Mouse (Mus musculus) testis, adult 2 months (tissue): ENCODE results near the gene Pias1. TPM values are rescaled to one million over a fixed set of nuclear protein-coding genes. Genes with fewer than 3 reads are reported as not detected.

ENCODE experiments used
- H3K27ac ChIP-seq: fragments of 200-500 bp; 2 replicates; pipeline ENCODE4 v1.5.1; 2012; ENCODE audit warnings: low read depth, low read length; ENCODE audit not compliant: control insufficient read depth, insufficient read depth
- H3K27me3 ChIP-seq: fragments of 200-500 bp; 2 replicates; pipeline ENCODE4 v1.6.1; 2012; ENCODE audit warnings: mild to moderate bottlenecking, low read length, moderate library complexity; ENCODE audit not compliant: control insufficient read depth, insufficient read depth
- H3K36me3 ChIP-seq: fragments of 200-500 bp; 2 replicates; pipeline ENCODE4 v1.6.1; 2012; ENCODE audit warnings: mild to moderate bottlenecking, low read length; ENCODE audit not compliant: control insufficient read depth, insufficient read depth
- H3K4me1 ChIP-seq: fragments of 200-500 bp; 2 replicates; pipeline ENCODE4 v1.6.1; 2012; ENCODE audit warnings: low read length; ENCODE audit not compliant: control insufficient read depth, insufficient read depth
- H3K4me3 ChIP-seq: fragments of 200-500 bp; 2 replicates; pipeline ENCODE4 v1.5.1; 2012; ENCODE audit warnings: low read depth, mild to moderate bottlenecking, low read length, moderate library complexity, mixed read lengths; ENCODE audit not compliant: control insufficient read depth
- CTCF ChIP-seq: fragments of 200-500 bp; IDR thresholded peaks from 2 replicates; pipeline ENCODE4 v1.5.1; 2012; ENCODE audit warnings: low read depth, mild to moderate bottlenecking, inconsistent platforms, low read length, moderate library complexity; ENCODE audit not compliant: control insufficient read depth, insufficient read depth, insufficient replicate concordance
- POLR2A ChIP-seq: fragments of 200-500 bp; IDR thresholded peaks from 2 replicates; pipeline ENCODE4 v1.6.1; 2012; ENCODE audit warnings: low read depth, mild to moderate bottlenecking, inconsistent platforms, low read length, moderate library complexity; ENCODE audit not compliant: control insufficient read depth
- polyA plus RNA-seq: library from polyadenylated mRNA; depleted of rRNA; stranded (reverse); fragments of >200 nt; gene quantifications from 2 replicates; pipeline ENCODE4 v1.2.3, GENCODE M21; 2012; rRNA removed

Gene Pias1
- polyA plus RNA-seq, 1 experiment: 280 TPM

DNA sequence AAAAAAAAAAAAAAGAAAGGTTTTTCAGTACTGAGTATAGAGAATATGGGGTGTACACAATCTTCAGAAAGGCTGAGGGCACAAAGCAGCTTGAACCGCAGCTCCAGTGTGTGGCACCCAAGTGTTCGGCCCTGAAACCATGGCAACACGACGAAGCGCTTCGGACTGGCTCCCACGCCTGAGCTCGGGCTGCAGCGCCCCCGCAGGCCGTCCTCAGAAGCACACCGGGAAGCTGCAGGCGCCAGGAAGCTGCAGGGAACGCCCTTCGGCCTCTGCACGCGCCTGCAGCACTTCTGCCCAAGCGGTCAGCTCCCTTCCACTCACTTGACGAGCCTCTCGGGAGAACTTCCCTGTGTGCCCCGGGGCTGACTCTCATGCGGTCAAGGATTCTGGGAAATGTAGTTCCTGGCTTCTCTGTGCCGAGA lies 159.1 kb downstream of the Pias1 start:
- peak overlapping the region; percentile 74 for H3K4me3 ChIP-seq
- TF ChIP-seq CTCF: peak; percentile 98
- peak; percentile 58; the same call in 1 of the 2 replicates for TF ChIP-seq POLR2A
- peak overlapping the region; percentile 42; the same call in 1 of the 2 replicates for H3K27ac ChIP-seq
- H3K27me3 ChIP-seq: no peaks in the 10 kb centered on the region
- no peaks in the 10 kb centered on the region for H3K36me3 ChIP-seq
- peaks cover 33% of the 10 kb centered on the region for H3K4me1 ChIP-seq

Other genes starting within 250 kb of the Pias1 start
- 74.0 and 75.6 TPM in 2 replicates for gene Fem1b, start 176.0 kb downstream of the Pias1 start, polyA plus RNA-seq
- 105 and 109 TPM in 2 replicates for gene Cln6, start 149.1 kb downstream of the Pias1 start, polyA plus RNA-seq
- gene Calml4, start 129.8 kb downstream of the Pias1 start, polyA plus RNA-seq: 5.2 and 5.6 TPM in 2 replicates
- gene Skor1, start 161.0 kb upstream of the Pias1 start, polyA plus RNA-seq: 1.2 and 1.6 TPM in 2 replicates